Mouse (Mus musculus) hindbrain, postnatal 0 days (tissue): ENCODE measurements around the gene Tmem101. TPM values are rescaled to one million over a fixed set of nuclear protein-coding genes. Genes with fewer than 3 reads are reported as not detected.

Source experiments
- ATAC-seq: fragments of 200-750 bp; cut with Nextera tagmentation; 2 replicates; pipeline ENCODE4 v1.8.0; 2017; ENCODE audit warnings: mild to moderate bottlenecking, moderate TSS enrichment, moderate library complexity
- DNase-seq: peaks from one replicate; pipeline ENCODE4 v3.0.0-alpha.2; 2015; ENCODE audit warnings: low spot score
- H3K27ac ChIP-seq: fragments of 300-500 bp; sonication (generic); 2 replicates; pipeline ENCODE4 v1.5.1; 2014; ENCODE audit warnings: mild to moderate bottlenecking
- H3K27me3 ChIP-seq: fragments of 300-500 bp; sonication (generic); 2 replicates; pipeline ENCODE4 v1.6.1; 2014; ENCODE audit warnings: low read length, mixed read lengths; ENCODE audit not compliant: insufficient read depth
- H3K36me3 ChIP-seq: fragments of 300-500 bp; sonication (generic); 2 replicates; pipeline ENCODE4 v1.6.1; 2014; ENCODE audit warnings: low read length, mixed read lengths; ENCODE audit not compliant: insufficient read depth
- H3K4me1 ChIP-seq: fragments of 300-500 bp; sonication (generic); 2 replicates; pipeline ENCODE4 v1.6.1; 2014; ENCODE audit warnings: antibody characterized with exemption, low read length, mixed read lengths; ENCODE audit not compliant: insufficient read depth
- H3K4me2 ChIP-seq: fragments of 300-500 bp; sonication (generic); 2 replicates; pipeline ENCODE4 v1.6.1; 2014; ENCODE audit warnings: low read depth, mild to moderate bottlenecking, low read length, moderate library complexity, mixed read lengths
- H3K4me3 ChIP-seq: fragments of 300-500 bp; sonication (generic); 2 replicates; pipeline ENCODE4 v1.5.1; 2014; ENCODE audit warnings: low read length
- H3K9ac ChIP-seq: fragments of 300-500 bp; sonication (generic); replicated peaks from 2 replicates; pipeline ENCODE4 v1.6.1; 2014; ENCODE audit warnings: mild to moderate bottlenecking, low read length, moderate library complexity, mixed read lengths
- H3K9me3 ChIP-seq: fragments of 300-500 bp; sonication (generic); 2 replicates; pipeline ENCODE4 v1.6.1; 2016; ENCODE audit warnings: low read length, mixed read lengths
- CTCF ChIP-seq: IDR thresholded peaks from 2 replicates; pipeline ENCODE4 v1.5.1; 2016; ENCODE audit warnings: antibody characterized with exemption, control low read depth, low read depth
- WGBS: fragments of 180-500 bp; shearing (Covaris S2); extraction: QIAGEN DNeasy Blood & Tissue Kit; methylation state at CpG from one replicate; pipeline ENCODE4 v1.1.7; 2014; 5-methylcytosine and 5-hydroxymethylcytosine counted together
- polyA plus RNA-seq: library from polyadenylated mRNA; unstranded; fragments of >200 nt; fragmentation: Nextera tagmentation; extraction: Ambion mirVana; gene quantifications from 2 replicates; pipeline ENCODE4 v1.2.1, GENCODE M21; 2015
- total RNA-seq: library from RNA; depleted of rRNA; stranded (reverse); fragments of >200 nt; gene quantifications from 2 replicates; pipeline ENCODE4 v1.2.3, GENCODE M21; 2014

Tmem101 gene
- total and polyA plus RNA-seq, 2 experiments from 2014 or later: 37.4 to 42.5 TPM

DNA sequence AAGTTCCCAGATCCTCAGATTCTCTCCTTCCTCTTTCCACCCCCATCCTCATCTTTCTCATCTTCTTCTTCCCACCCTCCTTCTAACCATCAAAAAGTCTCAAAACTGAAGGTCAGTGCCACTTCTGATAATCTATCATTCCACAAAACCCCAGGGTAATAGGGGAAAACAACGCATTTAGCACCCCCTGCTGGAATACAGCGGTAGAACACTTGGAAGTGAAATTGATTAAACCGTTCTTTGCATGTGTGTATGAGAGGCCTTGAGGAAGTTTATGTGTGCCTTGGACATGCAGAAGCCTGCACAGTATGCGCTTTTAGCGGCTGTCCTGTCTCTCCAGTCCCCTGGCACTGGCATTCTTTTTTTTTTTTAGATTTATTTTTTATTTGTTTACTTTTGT is 15.7 kb downstream of the Tmem101 start:
- H3K4me2 ChIP-seq: no peak overlapping the region
- DNase-seq (peak; percentile 72), ATAC-seq (no peak)
- no peak overlapping the region for H3K27ac ChIP-seq
- H3K4me3 ChIP-seq: no peak overlapping the region
- 6% methylated on average over 5 of the region's 5 CpGs for WGBS
- H3K9ac ChIP-seq: no peak overlapping the region
- H3K27me3 ChIP-seq: peaks cover 13% of the 10 kb centered on the region
- no peaks in the 10 kb centered on the region for H3K36me3 ChIP-seq
- no peaks in the 10 kb centered on the region for H3K9me3 ChIP-seq
- peak; percentile 87 for TF ChIP-seq CTCF
- H3K4me1 ChIP-seq: no peaks in the 10 kb centered on the region

DNA sequence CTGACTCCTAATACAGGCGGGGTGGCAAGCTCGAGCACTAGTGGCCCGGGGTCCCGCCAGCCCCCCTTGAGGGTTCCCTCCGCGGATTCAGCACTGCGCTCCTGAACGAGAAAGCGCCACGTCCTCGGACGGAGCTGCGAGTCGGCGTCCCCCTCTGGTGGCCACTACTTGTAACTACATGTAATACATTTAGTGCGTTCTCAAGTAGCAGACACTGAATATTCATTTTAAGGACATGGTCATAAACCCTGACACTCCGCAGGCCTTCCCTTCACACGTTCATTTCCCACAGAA is 17.8 kb downstream of the Tmem101 start:
- H3K27ac ChIP-seq: no peak overlapping the region
- H3K9ac ChIP-seq: 0 out of 2 replicates have a peak overlapping the region, but pooled peaks have one; percentile 9
- H3K4me3 ChIP-seq: peak overlapping the region; percentile 16
- peak; percentile 97 for TF ChIP-seq CTCF
- DNase-seq: peak; percentile 88
- peak; percentile 61; the same call in 1 of the 2 replicates for ATAC-seq
- WGBS: under 1% methylated on average over 18 of the region's 18 CpGs
- no peaks in the 10 kb centered on the region for H3K9me3 ChIP-seq
- H3K27me3 ChIP-seq: peaks cover under 1% of the 10 kb centered on the region; the same call in 1 of the 2 replicates
- H3K36me3 ChIP-seq: no peaks in the 10 kb centered on the region
- peak overlapping the region; percentile 59 for H3K4me2 ChIP-seq
- H3K4me1 ChIP-seq: no peaks in the 10 kb centered on the region

DNA sequence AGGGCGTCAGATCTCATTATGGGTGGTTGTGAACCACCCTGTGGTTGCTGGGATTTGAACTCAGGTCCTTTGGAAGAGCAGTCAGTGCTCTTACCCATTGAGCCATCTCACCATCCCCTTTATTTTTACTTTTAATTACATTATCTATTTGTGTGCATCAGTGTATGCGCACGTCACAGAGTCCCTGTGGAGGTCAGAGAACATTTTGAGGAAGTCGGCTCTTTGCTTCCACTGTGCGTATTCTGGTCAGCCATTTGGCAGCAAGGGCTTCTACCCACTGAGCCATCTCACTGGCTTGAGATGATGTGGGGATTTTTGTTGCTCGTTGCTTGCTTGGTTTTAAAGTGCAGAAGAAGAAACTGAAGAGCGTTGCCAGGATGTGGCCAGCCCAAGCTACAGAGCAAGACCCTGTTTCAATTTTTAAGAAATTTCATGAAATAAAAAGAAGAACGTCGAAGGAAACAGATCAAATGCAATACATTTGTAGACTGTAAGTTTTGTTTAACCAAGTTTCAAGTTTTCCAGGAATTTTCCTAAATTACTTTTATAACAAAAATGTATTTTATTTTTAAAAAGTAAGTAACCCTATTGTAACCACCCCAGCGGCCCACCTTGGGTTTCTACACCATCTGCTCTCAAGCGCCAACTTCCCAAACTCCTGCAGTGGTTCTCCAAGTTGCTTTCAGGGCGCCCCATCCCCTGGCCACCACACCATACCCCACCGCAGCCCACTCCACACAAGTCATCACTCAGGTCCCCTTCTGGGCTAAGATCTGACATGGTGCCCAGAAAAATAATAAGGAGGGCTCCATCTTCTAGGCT is 18.4 kb downstream of the Tmem101 start:
- peak overlapping the region; percentile 16 for H3K4me3 ChIP-seq
- ATAC-seq (no peak), DNase-seq (no peak)
- no peaks in the 10 kb centered on the region for H3K4me1 ChIP-seq
- 0 out of 2 replicates have a peak overlapping the region, but pooled peaks have one; percentile 9 for H3K9ac ChIP-seq
- no peak for TF ChIP-seq CTCF
- H3K27me3 ChIP-seq: no peaks in the 10 kb centered on the region
- H3K36me3 ChIP-seq: no peaks in the 10 kb centered on the region
- H3K4me2 ChIP-seq: peak overlapping the region; percentile 59
- H3K9me3 ChIP-seq: no peaks in the 10 kb centered on the region
- 44% methylated on average over 13 of the region's 13 CpGs for WGBS
- no peak overlapping the region for H3K27ac ChIP-seq

DNA sequence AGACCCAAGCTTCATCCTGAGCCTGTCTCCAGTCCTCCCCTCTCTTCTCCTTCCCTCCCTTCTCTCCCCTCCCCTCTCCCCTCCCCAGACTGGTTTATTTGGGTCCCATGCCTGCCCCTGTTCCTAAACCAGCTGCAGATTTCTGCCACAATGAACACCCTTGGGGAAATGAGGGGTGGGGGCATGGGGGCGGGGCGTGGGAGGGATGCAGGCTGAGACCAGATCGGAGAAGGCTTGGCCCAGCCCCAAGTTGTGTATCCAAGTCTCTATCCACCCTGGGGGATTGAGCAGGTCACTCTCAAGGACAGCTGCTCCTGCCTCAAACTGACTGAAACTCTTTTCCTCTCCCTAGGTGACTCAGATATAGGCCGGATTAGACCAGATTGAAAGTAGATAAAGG is 21.7 kb downstream of the Tmem101 start:
- Histone ChIP-seq H3K4me1 (no peaks in the 10 kb centered on the region), H3K36me3 (no peaks in the 10 kb centered on the region), H3K9me3 (no peaks in the 10 kb centered on the region), H3K27me3 (no peaks in the 10 kb centered on the region), H3K9ac (no peak overlapping the region), H3K4me2 (no peak overlapping the region), H3K27ac (no peak overlapping the region), H3K4me3 (no peak overlapping the region)
- peak; percentile 69 for DNase-seq
- 20% methylated on average over 4 of the region's 4 CpGs for WGBS
- TF ChIP-seq CTCF: no peak
- ATAC-seq: 0 out of 2 replicates have a peak, but pooled peaks have one; percentile 49

DNA sequence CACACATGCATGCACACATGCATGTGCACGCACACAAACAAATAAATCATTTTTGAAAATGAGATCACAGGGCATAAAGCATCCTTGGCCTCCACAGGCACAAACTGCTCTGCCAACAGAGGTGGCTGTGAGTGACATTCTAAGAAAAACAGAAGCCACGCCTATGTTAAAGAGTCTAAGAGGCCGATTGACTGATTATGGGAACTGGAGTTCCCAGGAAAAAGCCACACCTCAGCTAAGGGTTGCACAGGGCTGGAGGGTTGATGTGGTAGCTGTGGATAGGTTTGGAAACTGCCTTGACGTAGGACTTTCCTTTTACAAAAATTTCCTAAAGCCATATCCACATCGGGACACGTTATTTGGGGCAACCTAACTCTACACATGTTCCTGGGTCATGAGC is 38.8 kb downstream of the Tmem101 start:
- H3K4me2 ChIP-seq: no peak overlapping the region
- no peaks in the 10 kb centered on the region for H3K9me3 ChIP-seq
- no peak overlapping the region for H3K4me3 ChIP-seq
- no peaks in the 10 kb centered on the region for H3K27me3 ChIP-seq
- H3K9ac ChIP-seq: no peak overlapping the region
- ATAC-seq: no peak
- DNase-seq: no peak
- no peaks in the 10 kb centered on the region for H3K36me3 ChIP-seq
- TF ChIP-seq CTCF: no peak
- H3K27ac ChIP-seq: no peak overlapping the region
- 79% methylated on average over 6 of the region's 6 CpGs for WGBS
- H3K4me1 ChIP-seq: no peaks in the 10 kb centered on the region

DNA sequence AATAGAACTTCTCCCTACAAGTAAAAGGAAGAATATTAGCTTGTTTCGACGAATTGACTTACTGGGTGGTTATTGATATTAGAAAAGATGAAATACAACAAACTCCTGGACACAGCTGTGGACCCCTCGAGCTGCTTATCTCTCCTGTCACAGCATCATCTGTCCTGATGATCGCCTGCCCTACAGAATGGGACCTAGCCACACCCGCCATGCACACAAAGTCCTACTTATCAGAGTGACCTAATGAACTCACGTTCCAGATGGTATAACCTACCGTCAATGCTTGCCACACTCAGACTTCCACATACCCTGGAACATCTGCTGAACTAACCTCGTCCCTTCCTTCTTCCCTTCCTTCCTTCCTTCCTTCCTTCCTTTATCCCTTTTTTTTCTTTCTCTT is 40.0 kb downstream of the Tmem101 start:
- H3K4me2 ChIP-seq: no peak overlapping the region
- TF ChIP-seq CTCF: no peak
- no peak overlapping the region for H3K27ac ChIP-seq
- ATAC-seq (no peak), DNase-seq (no peak)
- no peaks in the 10 kb centered on the region for H3K9me3 ChIP-seq
- H3K27me3 ChIP-seq: no peaks in the 10 kb centered on the region
- no peak overlapping the region for H3K4me3 ChIP-seq
- no peaks in the 10 kb centered on the region for H3K4me1 ChIP-seq
- no peaks in the 10 kb centered on the region for H3K36me3 ChIP-seq
- no peak overlapping the region for H3K9ac ChIP-seq
- 85% methylated on average over 8 of the region's 8 CpGs for WGBS

DNA sequence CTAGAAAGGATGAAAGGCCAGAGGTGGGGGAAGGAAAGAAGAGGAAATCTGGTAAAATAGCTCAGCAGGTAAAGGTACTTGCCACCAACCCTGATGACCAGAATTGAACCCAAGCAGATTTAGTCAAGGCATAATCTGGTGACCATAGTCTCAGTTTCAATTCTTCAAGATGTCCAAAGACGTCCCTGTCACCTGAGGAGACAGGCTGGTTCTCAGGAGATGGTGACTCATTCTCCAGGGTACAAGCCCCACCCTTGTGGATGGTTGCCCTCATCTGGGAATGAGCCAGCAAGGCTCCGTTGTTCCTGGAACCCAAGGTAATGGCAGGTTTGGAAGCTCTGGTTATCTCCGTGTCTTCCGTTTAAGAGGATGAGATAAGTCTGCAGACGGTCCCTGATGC is 44.6 kb downstream of the Tmem101 start:
- DNase-seq (no peak), ATAC-seq (no peak)
- no peak overlapping the region for H3K27ac ChIP-seq
- H3K4me2 ChIP-seq: no peak overlapping the region
- H3K4me1 ChIP-seq: no peaks in the 10 kb centered on the region
- H3K4me3 ChIP-seq: no peak overlapping the region
- TF ChIP-seq CTCF: no peak
- peaks cover 25% of the 10 kb centered on the region for H3K27me3 ChIP-seq
- no peaks in the 10 kb centered on the region for H3K9me3 ChIP-seq
- H3K9ac ChIP-seq: no peak overlapping the region
- no peaks in the 10 kb centered on the region for H3K36me3 ChIP-seq
- WGBS: 83% methylated on average over 5 of the region's 5 CpGs
